28 mouse cellular contexts compared by ENCODE assay signal in the genomic region with DNA sequence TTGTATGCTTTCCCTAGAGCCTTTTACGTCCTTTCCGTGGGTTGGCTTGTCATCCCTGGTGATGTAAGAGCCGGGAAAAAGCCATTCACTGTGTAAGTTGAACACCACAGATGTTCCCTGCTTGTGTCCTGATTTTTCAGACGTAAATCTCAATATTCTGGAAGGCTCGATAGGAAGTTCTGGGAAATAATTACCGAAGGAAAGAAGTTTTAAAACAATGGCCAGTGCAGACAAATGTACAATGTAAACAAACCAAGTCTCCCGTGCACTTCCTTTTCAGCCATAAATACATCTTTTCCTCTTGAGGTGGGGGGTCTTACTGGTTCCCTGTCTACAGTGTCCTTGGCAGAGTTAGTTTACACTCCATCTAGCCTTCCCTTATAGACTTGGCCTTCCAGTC.
DNase-seq lines count a peak whose midpoint lies in the region; ATAC-seq and TF ChIP-seq lines count a peak whose summit lies in the region.
"Had no signal": no experiment of that assay in that cellular context is flagged by ENCODE, and none has a peak within 500 bp of the region (broad histone marks: within the 10 kb centered on the region; RNA-seq: fewer than 3 reads in every experiment).

No protein-coding gene starts in this region.

- DNase-seq in embryonic facial prominence, embryonic 14.5 days (ENCODE audit: low spot score), result peak; percentile 41
- no peak for DNase-seq in embryonic facial prominence, embryonic 10.5 days (ENCODE audit: low spot score)
- no peak for DNase-seq in heart, postnatal 0 days (ENCODE audit: low spot score)
- no peak for DNase-seq in heart, postnatal 25 days (ENCODE audit: low spot score)
- peak; percentile 66 for DNase-seq in kidney, postnatal 0 days (ENCODE audit: low spot score)
- DNase-seq in kidney, adult 11 months, result no peak
- peak; percentile 23 for DNase-seq in brain, adult 2 months (ENCODE audit: low read depth, low spot score)
- DNase-seq: adrenal gland, postnatal 10 days; cerebellum, adult 11 months; cerebellum, adult 9-10 months; cerebellum, postnatal 36 days; gastrocnemius, postnatal 25 days; kidney, adult 8-10 months; layer of hippocampus, postnatal 36 days; left cerebral cortex, postnatal 4 days; liver, postnatal 0 days; retina, postnatal 1 day; right cerebral cortex, postnatal 14 days; thymus, postnatal 14 days had no signal

- no peaks in the 10 kb centered on the region for H3K27me3 ChIP-seq in embryonic facial prominence, embryonic 14.5 days (replicated peaks; ENCODE audit: control insufficient read depth, insufficient read depth, low read length)
- H3K27me3 ChIP-seq in embryonic facial prominence, embryonic 10.5 days (replicated peaks; ENCODE audit: low read depth, poor library complexity, severe bottlenecking), result no peaks in the 10 kb centered on the region
- H3K27me3 ChIP-seq in heart, postnatal 0 days (ENCODE audit: control insufficient read depth, insufficient read depth, low read length), result no peaks in the 10 kb centered on the region
- H3K27me3 ChIP-seq in kidney, postnatal 0 days (ENCODE audit: insufficient read depth, low read length), result no peaks in the 10 kb centered on the region
- H3K27me3 ChIP-seq: forebrain, embryonic 13.5 days; liver, embryonic 12.5 days; midbrain, embryonic 15.5 days; neural tube, embryonic 15.5 days; Patski; stomach, embryonic 15.5 days had no signal

- H3K27ac ChIP-seq in embryonic facial prominence, embryonic 14.5 days (replicated peaks; ENCODE audit: low read depth, low read length), result 0 out of 2 replicates have a peak overlapping the region, but pooled peaks have one; percentile 30
- H3K27ac ChIP-seq in embryonic facial prominence, embryonic 10.5 days (replicated peaks), result no peak overlapping the region
- H3K27ac ChIP-seq in heart, postnatal 0 days (ENCODE audit: low read depth), result no peak overlapping the region
- no peak overlapping the region for H3K27ac ChIP-seq in kidney, postnatal 0 days
- H3K27ac ChIP-seq: forebrain, embryonic 13.5 days; hindbrain, embryonic 14.5 days; liver, embryonic 12.5 days; midbrain, embryonic 15.5 days; neural tube, embryonic 15.5 days had no signal

- H3K4me3 ChIP-seq in embryonic facial prominence, embryonic 14.5 days (ENCODE audit: low read depth, low read length), result no peak overlapping the region
- no peak overlapping the region for H3K4me3 ChIP-seq in embryonic facial prominence, embryonic 10.5 days
- H3K4me3 ChIP-seq in heart, postnatal 0 days (ENCODE audit: low read depth, low read length), result no peak overlapping the region
- no peak overlapping the region for H3K4me3 ChIP-seq in kidney, postnatal 0 days (replicated peaks; ENCODE audit: low read depth, low read length)
- H3K4me3 ChIP-seq: forebrain, embryonic 13.5 days; liver, embryonic 12.5 days; midbrain, embryonic 10.5 days; midbrain, embryonic 15.5 days; neural tube, embryonic 15.5 days; stomach, embryonic 15.5 days had no signal

- no peaks in the 10 kb centered on the region for H3K9me3 ChIP-seq in embryonic facial prominence, embryonic 14.5 days (ENCODE audit: control insufficient read depth, low read length)
- no peaks in the 10 kb centered on the region for H3K9me3 ChIP-seq in embryonic facial prominence, embryonic 10.5 days
- H3K9me3 ChIP-seq in heart, postnatal 0 days (replicated peaks; ENCODE audit: control insufficient read depth, low read length), result no peaks in the 10 kb centered on the region
- no peaks in the 10 kb centered on the region for H3K9me3 ChIP-seq in kidney, postnatal 0 days (replicated peaks; ENCODE audit: low read length)
- H3K9me3 ChIP-seq: forebrain, embryonic 13.5 days; liver, embryonic 12.5 days; midbrain, embryonic 10.5 days; midbrain, embryonic 15.5 days; neural tube, embryonic 15.5 days; stomach, embryonic 15.5 days had no signal

- H3K36me3 ChIP-seq in embryonic facial prominence, embryonic 14.5 days (ENCODE audit: control insufficient read depth, insufficient read depth, low read length), result no peaks in the 10 kb centered on the region
- no peaks in the 10 kb centered on the region for H3K36me3 ChIP-seq in embryonic facial prominence, embryonic 10.5 days (replicated peaks)
- H3K36me3 ChIP-seq in heart, postnatal 0 days (replicated peaks; ENCODE audit: control insufficient read depth, insufficient read depth, low read length), result no peaks in the 10 kb centered on the region
- H3K36me3 ChIP-seq in kidney, postnatal 0 days (ENCODE audit: insufficient read depth, low read length), result no peaks in the 10 kb centered on the region
- H3K36me3 ChIP-seq: liver, embryonic 12.5 days; midbrain, embryonic 10.5 days; midbrain, embryonic 15.5 days; neural tube, embryonic 15.5 days; stomach, embryonic 15.5 days had no signal

- 61% methylated on average over 7 of the region's 7 CpGs for WGBS in embryonic facial prominence, embryonic 14.5 days
- WGBS in embryonic facial prominence, embryonic 10.5 days, result 87% methylated on average over 7 of the region's 7 CpGs
- 53% methylated on average over 7 of the region's 7 CpGs for WGBS in heart, postnatal 0 days
- WGBS in kidney, postnatal 0 days, result 39% methylated on average over 7 of the region's 7 CpGs

- no peak for ATAC-seq in embryonic facial prominence, embryonic 14.5 days (ENCODE audit: low read depth)
- 0 out of 2 replicates have a peak, but pooled peaks have one; percentile 8 for ATAC-seq in heart, postnatal 0 days (ENCODE audit: insufficient read depth, low read depth)
- no peak for ATAC-seq in kidney, postnatal 0 days (replicated peaks; ENCODE audit: low FRiP score, low read depth)
- no peak for ATAC-seq in CD4-positive, CD25-positive, alpha-beta regulatory T cell, adult 4 months
- ATAC-seq: forebrain, embryonic 13.5 days; liver, embryonic 12.5 days; liver, postnatal 0 days; midbrain, embryonic 15.5 days; Patski had no signal

- no peak overlapping the region for H3K9ac ChIP-seq in embryonic facial prominence, embryonic 14.5 days (ENCODE audit: low read depth, low read length)
- no peak overlapping the region for H3K9ac ChIP-seq in heart, postnatal 0 days (replicated peaks; ENCODE audit: low read depth, low read length)
- H3K9ac ChIP-seq in kidney, postnatal 0 days (ENCODE audit: low read depth, low read length), result no peak overlapping the region
- H3K9ac ChIP-seq: forebrain, embryonic 13.5 days; hindbrain, embryonic 14.5 days; liver, embryonic 12.5 days; liver, postnatal 0 days; midbrain, embryonic 15.5 days; neural tube, embryonic 15.5 days; stomach, embryonic 15.5 days had no signal

- 0 out of 2 replicates have a peak, but pooled peaks have one; percentile 24 for TF ChIP-seq EP300 in heart, postnatal 0 days (IDR thresholded peaks at IDR 0.05; ENCODE audit: low read depth)

- no peak for TF ChIP-seq CTCF in heart, postnatal 0 days (IDR thresholded peaks at IDR 0.05; ENCODE audit: low read depth)
- no peak for TF ChIP-seq CTCF in kidney, postnatal 0 days (IDR thresholded peaks at IDR 0.05; ENCODE audit: low read depth)

- H3K4me1 ChIP-seq in embryonic facial prominence, embryonic 14.5 days (ENCODE audit: control insufficient read depth, insufficient read depth, low read length), result peaks cover 8% of the 10 kb centered on the region; the same call in 1 of the 2 replicates
- peaks cover 15% of the 10 kb centered on the region for H3K4me1 ChIP-seq in embryonic facial prominence, embryonic 10.5 days
- H3K4me1 ChIP-seq in heart, postnatal 0 days (ENCODE audit: control insufficient read depth, insufficient read depth), result 0 out of 2 replicates have a peak, but pooled peaks cover 3% of the 10 kb centered on the region
- H3K4me1 ChIP-seq in kidney, postnatal 0 days (replicated peaks; ENCODE audit: insufficient read depth, low read length), result peaks cover 3% of the 10 kb centered on the region; the same call in 1 of the 2 replicates
- H3K4me1 ChIP-seq: liver, embryonic 12.5 days; stomach, embryonic 15.5 days had no signal

- no peak overlapping the region for H3K4me2 ChIP-seq in embryonic facial prominence, embryonic 14.5 days (ENCODE audit: low read depth, low read length)
- no peak overlapping the region for H3K4me2 ChIP-seq in heart, postnatal 0 days (ENCODE audit: low read depth, low read length)
- no peak overlapping the region for H3K4me2 ChIP-seq in kidney, postnatal 0 days (ENCODE audit: low read length)
- H3K4me2 ChIP-seq: forebrain, embryonic 13.5 days; hindbrain, embryonic 14.5 days; liver, embryonic 12.5 days; midbrain, embryonic 15.5 days; neural tube, embryonic 15.5 days; stomach, embryonic 15.5 days had no signal

- intact Hi-C loops in heart, postnatal 25 days (cut with DNase I), result loop anchor here (5.0 kb wide), 2 partner anchors 342 to 367 kb away; no protein-coding TSS in a partner anchor

Comparison
In these comparisons a context has a peak if more than half of its experiments do, and no peak if none do; other contexts are left out.
1. DNase-seq: peak in embryonic facial prominence, embryonic 14.5 days (single experiment), kidney, postnatal 0 days (single experiment) and brain, adult 2 months (single experiment); none in embryonic facial prominence, embryonic 10.5 days (single experiment), heart, postnatal 0 days (single experiment), heart, postnatal 25 days (single experiment) and kidney, adult 11 months (single experiment).